Mouse (Mus musculus): ENCODE measurements around the gene Stxbp4. TPM values are rescaled to one million over a fixed set of nuclear protein-coding genes. Genes with fewer than 3 reads are reported as not detected.

Gene Stxbp4
- polyA plus RNA-seq, 1 experiment, result 0.15 TPM

GRCm38 (mm10) chr11:90548560-90548959, 89.3 kb downstream of the Stxbp4 start:
- Histone ChIP-seq H3K4me3 (replicated peaks) (no peak overlapping the region), H3K9me3 (peaks cover 4% of the 10 kb centered on the region), H3K4me1 (peaks cover 7% of the 10 kb centered on the region), H3K27me3 (replicated peaks) (no peaks in the 10 kb centered on the region), H3K36me3 (replicated peaks; ENCODE audit: low read length) (peaks cover 17% of the 10 kb centered on the region)
- TF ChIP-seq FLI1 (IDR thresholded peaks at IDR 0.05; ENCODE audit: low read length), result no peak
- TF ChIP-seq GATA1 (IDR thresholded peaks at IDR 0.05; ENCODE audit: borderline replicate concordance, low read length), result no peak

GRCm38 (mm10) chr11:90538636-90539263, 99.1 kb downstream of the Stxbp4 start:
- no peak for TF ChIP-seq FLI1 (IDR thresholded peaks at IDR 0.05; ENCODE audit: low read length)
- TF ChIP-seq GATA1 (IDR thresholded peaks at IDR 0.05; ENCODE audit: borderline replicate concordance, low read length), result no peak
- Histone ChIP-seq H3K4me1 (peaks cover 7% of the 10 kb centered on the region), H3K9me3 (no peaks in the 10 kb centered on the region), H3K4me3 (replicated peaks) (no peak overlapping the region), H3K27me3 (replicated peaks) (no peaks in the 10 kb centered on the region), H3K36me3 (replicated peaks; ENCODE audit: low read length) (peaks cover 29% of the 10 kb centered on the region)

- TF ChIP-seq GATA1 (IDR thresholded peaks at IDR 0.05; ENCODE audit: borderline replicate concordance, low read length), result no peak
- no peak for TF ChIP-seq FLI1 (IDR thresholded peaks at IDR 0.05; ENCODE audit: low read length)
- no peaks in the 10 kb centered on the region for H3K27me3 ChIP-seq (replicated peaks)
These were observed 112.6 kb downstream of the Stxbp4 start for GRCm38 (mm10) chr11:90525311-90525710.

GRCm38 (mm10) chr11:90521040-90521439, 116.8 kb downstream of the Stxbp4 start:
- TF ChIP-seq FLI1 (IDR thresholded peaks at IDR 0.05; ENCODE audit: low read length), result no peak
- TF ChIP-seq GATA1 (IDR thresholded peaks at IDR 0.05; ENCODE audit: borderline replicate concordance, low read length), result no peak
- H3K9me3 ChIP-seq, result no peaks in the 10 kb centered on the region
- peaks cover 6% of the 10 kb centered on the region for H3K4me1 ChIP-seq
- H3K4me3 ChIP-seq (replicated peaks), result no peak overlapping the region
- H3K27me3 ChIP-seq (replicated peaks), result no peaks in the 10 kb centered on the region
- peaks cover 19% of the 10 kb centered on the region for H3K36me3 ChIP-seq (replicated peaks; ENCODE audit: low read length)

More at GRCm38 (mm10) chr11:90525311-90525710, 112.6 kb downstream of the Stxbp4 start:
- Histone ChIP-seq H3K9me3 (no peaks in the 10 kb centered on the region), H3K4me1 (peaks cover 6% of the 10 kb centered on the region), H3K36me3 (replicated peaks; ENCODE audit: low read length) (peaks cover 17% of the 10 kb centered on the region), H3K4me3 (replicated peaks) (no peak overlapping the region)

- Histone ChIP-seq H3K36me3 (replicated peaks; ENCODE audit: low read length) (peaks cover 18% of the 10 kb centered on the region), H3K4me3 (replicated peaks) (no peak overlapping the region), H3K27me3 (replicated peaks) (no peaks in the 10 kb centered on the region), H3K4me1 (peaks cover 10% of the 10 kb centered on the region), H3K9me3 (no peaks in the 10 kb centered on the region)
- TF ChIP-seq FLI1 (IDR thresholded peaks at IDR 0.05; ENCODE audit: low read length) (no peak), GATA1 (IDR thresholded peaks at IDR 0.05; ENCODE audit: borderline replicate concordance, low read length) (no peak)
These were observed 120.1 kb downstream of the Stxbp4 start for GRCm38 (mm10) chr11:90517750-90518149.

- peaks cover 7% of the 10 kb centered on the region for H3K36me3 ChIP-seq (replicated peaks; ENCODE audit: low read length)
- TF ChIP-seq GATA1 (IDR thresholded peaks at IDR 0.05; ENCODE audit: borderline replicate concordance, low read length), result no peak
- TF ChIP-seq FLI1 (IDR thresholded peaks at IDR 0.05; ENCODE audit: low read length), result no peak
- H3K27me3 ChIP-seq (replicated peaks), result no peaks in the 10 kb centered on the region
- peak overlapping the region; percentile 42 for H3K4me3 ChIP-seq (replicated peaks)
- H3K9me3 ChIP-seq, result no peaks in the 10 kb centered on the region
- H3K4me1 ChIP-seq, result peaks cover 19% of the 10 kb centered on the region
These were observed 125.2 kb downstream of the Stxbp4 start for GRCm38 (mm10) chr11:90512538-90513219.

GRCm38 (mm10) chr11:90501846-90502245, 136.0 kb downstream of the Stxbp4 start:
- H3K4me1 ChIP-seq, result no peaks in the 10 kb centered on the region
- no peaks in the 10 kb centered on the region for H3K9me3 ChIP-seq
- no peaks in the 10 kb centered on the region for H3K27me3 ChIP-seq (replicated peaks)
- no peak overlapping the region for H3K4me3 ChIP-seq (replicated peaks)
- TF ChIP-seq GATA1 (IDR thresholded peaks at IDR 0.05; ENCODE audit: borderline replicate concordance, low read length) (no peak), FLI1 (IDR thresholded peaks at IDR 0.05; ENCODE audit: low read length) (no peak)
- H3K36me3 ChIP-seq (replicated peaks; ENCODE audit: low read length), result no peaks in the 10 kb centered on the region

- no peaks in the 10 kb centered on the region for H3K36me3 ChIP-seq (replicated peaks; ENCODE audit: low read length)
These were observed 138.0 kb downstream of the Stxbp4 start for GRCm38 (mm10) chr11:90499918-90500317.

GRCm38 (mm10) chr11:90498461-90498860, 139.4 kb downstream of the Stxbp4 start:
- H3K27me3 ChIP-seq (replicated peaks), result no peaks in the 10 kb centered on the region
- no peak overlapping the region for H3K4me3 ChIP-seq (replicated peaks)
- H3K36me3 ChIP-seq (replicated peaks; ENCODE audit: low read length), result peaks cover 4% of the 10 kb centered on the region
- no peaks in the 10 kb centered on the region for H3K9me3 ChIP-seq
- no peak for TF ChIP-seq GATA1 (IDR thresholded peaks at IDR 0.05; ENCODE audit: borderline replicate concordance, low read length)
- no peaks in the 10 kb centered on the region for H3K4me1 ChIP-seq

More at GRCm38 (mm10) chr11:90499918-90500317, 138.0 kb downstream of the Stxbp4 start:
- H3K4me1 ChIP-seq, result no peaks in the 10 kb centered on the region
- no peaks in the 10 kb centered on the region for H3K27me3 ChIP-seq (replicated peaks)
- TF ChIP-seq FLI1 (IDR thresholded peaks at IDR 0.05; ENCODE audit: low read length), result no peak
- no peak for TF ChIP-seq GATA1 (IDR thresholded peaks at IDR 0.05; ENCODE audit: borderline replicate concordance, low read length)
- H3K9me3 ChIP-seq, result no peaks in the 10 kb centered on the region
- H3K4me3 ChIP-seq (replicated peaks), result no peak overlapping the region

GRCm38 (mm10) chr11:90494981-90495380, 142.9 kb downstream of the Stxbp4 start:
- no peaks in the 10 kb centered on the region for H3K9me3 ChIP-seq
- peaks cover 6% of the 10 kb centered on the region for H3K36me3 ChIP-seq (replicated peaks; ENCODE audit: low read length)
- no peak for TF ChIP-seq FLI1 (IDR thresholded peaks at IDR 0.05; ENCODE audit: low read length)
- TF ChIP-seq GATA1 (IDR thresholded peaks at IDR 0.05; ENCODE audit: borderline replicate concordance, low read length), result no peak
- no peak overlapping the region for H3K4me3 ChIP-seq (replicated peaks)
- H3K27me3 ChIP-seq (replicated peaks), result no peaks in the 10 kb centered on the region
- no peaks in the 10 kb centered on the region for H3K4me1 ChIP-seq
